In the genomic region with DNA sequence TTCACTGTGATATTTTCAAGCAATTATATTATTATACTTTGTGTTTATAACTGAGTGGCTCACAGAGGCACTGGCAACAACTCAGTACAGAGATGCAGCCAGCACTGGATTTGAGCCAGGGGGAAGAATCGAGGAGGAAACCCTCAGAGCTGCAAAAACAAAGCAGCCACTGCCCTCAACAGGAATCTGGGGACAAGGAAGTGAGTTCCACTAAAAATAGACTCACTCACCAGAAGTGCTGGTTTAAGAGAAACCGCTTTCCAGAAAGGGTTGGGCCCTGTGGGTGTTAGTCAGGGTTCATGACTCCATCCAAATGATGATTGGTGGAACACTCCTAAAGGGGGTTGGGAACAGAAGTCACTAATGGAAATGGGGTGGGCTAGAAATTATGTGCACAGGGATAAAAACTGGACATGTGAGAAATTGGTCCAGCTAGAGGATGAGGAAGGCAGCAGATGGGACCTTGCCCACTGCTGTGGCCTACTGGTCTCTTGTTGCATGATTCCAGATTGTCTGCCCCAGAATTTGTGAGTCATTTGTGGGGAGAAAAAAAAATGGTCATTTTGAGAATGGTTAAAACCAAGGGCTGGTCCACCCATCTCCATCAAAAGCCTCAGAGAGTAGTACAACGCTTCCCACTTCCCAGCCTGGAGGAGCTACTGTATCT, we compare ENCODE assay signal across 10 mouse cellular contexts. TPM values are rescaled to one million over a fixed set of nuclear protein-coding genes. Genes with fewer than 3 reads are reported as not detected.
A peak's percentile ranks its signal among the peaks of the same experiment; 100 is the strongest.
DNase-seq lines count a peak whose midpoint lies in the region; ATAC-seq and TF ChIP-seq lines count a peak whose summit lies in the region.
"Had no signal": no experiment of that assay in that cellular context is flagged by ENCODE, and none has a peak within 500 bp of the region (broad histone marks: within the 10 kb centered on the region; RNA-seq: fewer than 3 reads in every experiment).

No protein-coding gene starts in this region.

- no peak; the same call in 1 of the 2 replicates for TF ChIP-seq CTCF in liver, adult 2 months (IDR thresholded peaks at IDR 0.05; ENCODE audit: low read depth, low read length)
- no peak for TF ChIP-seq CTCF in thymus, adult 2 months (IDR thresholded peaks at IDR 0.05; ENCODE audit: borderline replicate concordance, control insufficient read depth, extremely low read depth, insufficient read depth, low read length, poor library complexity)

- no peaks in the 10 kb centered on the region for H3K9me3 ChIP-seq in stomach, embryonic 15.5 days
- H3K9me3 ChIP-seq: hindbrain, embryonic 15.5 days; neural tube, embryonic 12.5 days had no signal

- TF ChIP-seq POLR2A in liver, adult 2 months (IDR thresholded peaks at IDR 0.05; ENCODE audit: extremely low read depth, insufficient read depth, low read length) = no peak
- no peak for TF ChIP-seq POLR2A in thymus, adult 2 months (IDR thresholded peaks at IDR 0.05; ENCODE audit: control insufficient read depth, extremely low read depth, insufficient read depth, low read length, poor library complexity)

- no peaks in the 10 kb centered on the region for H3K36me3 ChIP-seq in liver, adult 2 months (ENCODE audit: control insufficient read depth, insufficient read depth, low read length)
- no peaks in the 10 kb centered on the region for H3K36me3 ChIP-seq in stomach, embryonic 15.5 days
- H3K36me3 ChIP-seq in thymus, adult 2 months (ENCODE audit: control insufficient read depth, insufficient read depth, low read length) = no peaks in the 10 kb centered on the region
- H3K36me3 ChIP-seq: hindbrain, embryonic 15.5 days; neural tube, embryonic 12.5 days had no signal

- peak overlapping the region; percentile 90 for H3K27ac ChIP-seq in brown adipose tissue, adult 24 weeks (replicated peaks; ENCODE audit: low read depth, low read length)
- peak overlapping the region; percentile 70 for H3K27ac ChIP-seq in liver, adult 2 months (replicated peaks; ENCODE audit: insufficient read depth, low read depth, low read length)
- H3K27ac ChIP-seq in stomach, embryonic 15.5 days = no peak overlapping the region; the same call in 1 of the 2 replicates
- H3K27ac ChIP-seq in thymus, adult 2 months (ENCODE audit: control insufficient read depth, insufficient read depth, low read length) = no peak overlapping the region
- H3K27ac ChIP-seq: hindbrain, embryonic 15.5 days; neural tube, embryonic 12.5 days had no signal

- H3K4me2 ChIP-seq in stomach, embryonic 15.5 days = no peak overlapping the region
- H3K4me2 ChIP-seq: hindbrain, embryonic 15.5 days; neural tube, embryonic 12.5 days had no signal

- no peaks in the 10 kb centered on the region for H3K79me2 ChIP-seq in liver, adult 2 months (ENCODE audit: control insufficient read depth, insufficient read depth, low read length)

- WGBS in liver, adult 2 months = 59% methylated on average over 3 of the region's 3 CpGs
- WGBS in stomach, embryonic 15.5 days = 54% methylated on average over 3 of the region's 3 CpGs
- 30% methylated on average over 3 of the region's 3 CpGs for WGBS in thymus, adult 2 months

- H3K4me1 ChIP-seq in brown adipose tissue, adult 24 weeks (ENCODE audit: control insufficient read depth, insufficient read depth, insufficient read length, low read length) = peaks cover 28% of the 10 kb centered on the region
- H3K4me1 ChIP-seq in liver, adult 2 months (ENCODE audit: control insufficient read depth, insufficient read depth, low read length) = peaks cover 3% of the 10 kb centered on the region; the same call in 1 of the 2 replicates
- no peaks in the 10 kb centered on the region for H3K4me1 ChIP-seq in stomach, embryonic 15.5 days
- H3K4me1 ChIP-seq in thymus, adult 2 months (replicated peaks; ENCODE audit: control insufficient read depth, insufficient read depth, low read length) = no peaks in the 10 kb centered on the region
- H3K4me1 ChIP-seq: hindbrain, embryonic 15.5 days; neural tube, embryonic 12.5 days had no signal

- peak; percentile 35; the same call in 1 of the 2 replicates for ATAC-seq in stomach, embryonic 15.5 days (ENCODE audit: insufficient read depth, low FRiP score, low read depth)

- no peak overlapping the region for H3K9ac ChIP-seq in liver, adult 2 months (ENCODE audit: low read depth, low read length)
- H3K9ac ChIP-seq in stomach, embryonic 15.5 days = no peak overlapping the region
- H3K9ac ChIP-seq: hindbrain, embryonic 15.5 days; neural tube, embryonic 12.5 days had no signal

- no peak overlapping the region for H3K4me3 ChIP-seq in brown adipose tissue, adult 24 weeks (ENCODE audit: insufficient read depth, low read depth, low read length)
- H3K4me3 ChIP-seq in liver, adult 2 months (ENCODE audit: insufficient read depth, low read depth, low read length) = no peak overlapping the region
- H3K4me3 ChIP-seq in stomach, embryonic 15.5 days (replicated peaks) = no peak overlapping the region
- no peak overlapping the region for H3K4me3 ChIP-seq in thymus, adult 2 months (ENCODE audit: control insufficient read depth, insufficient read depth, low read length)
- H3K4me3 ChIP-seq: hindbrain, embryonic 15.5 days; neural tube, embryonic 12.5 days had no signal

- peak; percentile 45 for DNase-seq in ovary, adult 18-20 months (ENCODE audit: low spot score)
- no peak for DNase-seq in ovary, postnatal 14 days (ENCODE audit: low spot score)
- peak; percentile 77 for DNase-seq in heart, postnatal 25 days (ENCODE audit: low spot score)
- DNase-seq in liver, adult 2 months (ENCODE audit: extremely low read depth, low read depth, low spot score) = peak; percentile 54
- no peak for DNase-seq in thymus, adult 2 months
- no peak for DNase-seq in right cerebral cortex, adult 18-20 months

- H3K27me3 ChIP-seq in liver, adult 2 months (ENCODE audit: control insufficient read depth, insufficient read depth, low read length) = no peaks in the 10 kb centered on the region
- no peaks in the 10 kb centered on the region for H3K27me3 ChIP-seq in stomach, embryonic 15.5 days (replicated peaks)
- H3K27me3 ChIP-seq in thymus, adult 2 months (ENCODE audit: control insufficient read depth, insufficient read depth, low read length) = no peaks in the 10 kb centered on the region
- H3K27me3 ChIP-seq: hindbrain, embryonic 15.5 days; neural tube, embryonic 12.5 days had no signal

- intact Hi-C loops in heart, postnatal 25 days (cut with DNase I) = no loop called here

RNA-seq across cellular contexts. Expression of a gene that starts 20.5 kb away (rescaled TPM):
- polyA plus RNA-seq in brown adipose tissue, adult 24 weeks (2012; ENCODE audit: insufficient read depth, insufficient read length, missing spikeins) = 46.7 and 49.3 TPM in 2 replicates
- total RNA-seq in heart, postnatal 25 days (2021) = 100 to 1,000 TPM in 1 of 2 experiments, 10 to 100 TPM in 1; 88.2 to 109 TPM
- 115 and 122 TPM in 2 replicates for total RNA-seq in liver, adult 2 months (2014; rRNA removed)
- 71.1 and 85.8 TPM in 2 replicates for polyA plus RNA-seq in liver, adult 2 months (2012; rRNA removed)
- 3.9 and 5.5 TPM in 2 replicates for polyA plus RNA-seq in stomach, embryonic 15.5 days (2015; fragmentation: Nextera tagmentation; extraction: Ambion mirVana)
- polyA plus RNA-seq in thymus, adult 2 months (2012; rRNA removed) = 25.2 and 26.5 TPM in 2 replicates

Comparison
In these comparisons a context has a peak if more than half of its experiments do, and no peak if none do; other contexts are left out.
1. DNase-seq: peak in ovary, adult 18-20 months (single experiment), heart, postnatal 25 days (single experiment) and liver, adult 2 months (single experiment); none in ovary, postnatal 14 days (single experiment), thymus, adult 2 months (single experiment) and right cerebral cortex, adult 18-20 months (single experiment).
2. H3K27ac ChIP-seq: peak in brown adipose tissue, adult 24 weeks (single experiment) and liver, adult 2 months (single experiment); none in stomach, embryonic 15.5 days (single experiment) and thymus, adult 2 months (single experiment).